Mouse (Mus musculus) ES-Bruce4 (cell line): ENCODE results near the gene Ptms. TPM values are rescaled to one million over a fixed set of nuclear protein-coding genes. Genes with fewer than 3 reads are reported as not detected.
A peak's percentile ranks its signal among the peaks of the same experiment; 100 is the strongest.

Source experiments
- H3K27ac ChIP-seq: 2 replicates; pipeline ENCODE4 v1.5.1; 2012; ENCODE audit warnings: low read length, inconsistent platforms; ENCODE audit not compliant: insufficient read depth
- H3K27me3 ChIP-seq: 2 replicates; pipeline ENCODE4 v1.6.1; 2012; ENCODE audit warnings: mild to moderate bottlenecking, low read length, inconsistent platforms; ENCODE audit not compliant: control insufficient read depth, poor library complexity, insufficient read depth, severe bottlenecking
- H3K36me3 ChIP-seq: 2 replicates; pipeline ENCODE4 v1.6.1; 2012; ENCODE audit warnings: inconsistent platforms, mild to moderate bottlenecking, low read length, moderate library complexity; ENCODE audit not compliant: control insufficient read depth, poor library complexity, insufficient read depth, severe bottlenecking
- H3K4me1 ChIP-seq: one replicate; pipeline ENCODE4 v1.8.1; 2011; ENCODE audit warnings: low read length; ENCODE audit not compliant: control insufficient read depth, insufficient read depth
- H3K4me3 ChIP-seq: 2 replicates; pipeline ENCODE4 v1.5.1; 2011; ENCODE audit warnings: low read depth, mild to moderate bottlenecking, low read length
- H3K9ac ChIP-seq: 2 replicates; pipeline ENCODE4 v1.6.1; 2012; ENCODE audit warnings: low read depth, mild to moderate bottlenecking, inconsistent platforms; ENCODE audit not compliant: poor library complexity, severe bottlenecking
- H3K9me3 ChIP-seq: replicated peaks from 2 replicates; pipeline ENCODE4 v1.6.1; 2012; ENCODE audit warnings: mild to moderate bottlenecking, low read length, inconsistent platforms; ENCODE audit not compliant: control insufficient read depth, poor library complexity, insufficient read depth, severe bottlenecking
- CTCF ChIP-seq: IDR thresholded peaks from one replicate; pipeline ENCODE4 v1.8.1; 2011; ENCODE audit warnings: low read depth, low read length
- EP300 ChIP-seq: IDR thresholded peaks from 2 replicates; pipeline ENCODE4 v1.6.1; 2011; ENCODE audit warnings: low read depth, low read length; ENCODE audit not compliant: insufficient read depth
- POLR2A ChIP-seq: IDR thresholded peaks from one replicate; pipeline ENCODE4 v1.8.1; 2011; ENCODE audit warnings: low read length; ENCODE audit not compliant: insufficient read depth
- polyA plus RNA-seq: library from polyadenylated mRNA; stranded (reverse); fragments of >200 nt; gene quantifications from 2 replicates; pipeline ENCODE4 v1.2.4, GENCODE M21; 2011; ENCODE audit warnings: low read depth; ENCODE audit not compliant: missing spikeins, insufficient read depth, insufficient read length

The Ptms gene
- polyA plus RNA-seq, 1 experiment = 383 TPM

- H3K36me3 ChIP-seq = 0 out of 2 replicates have a peak, but pooled peaks cover 3% of the 10 kb centered on the region
- H3K4me1 ChIP-seq = no peaks in the 10 kb centered on the region
- no peak overlapping the region for H3K9ac ChIP-seq
- H3K9me3 ChIP-seq = no peaks in the 10 kb centered on the region
- H3K4me3 ChIP-seq = no peak overlapping the region
- no peak overlapping the region for H3K27ac ChIP-seq
- no peaks in the 10 kb centered on the region for H3K27me3 ChIP-seq
- no peak for TF ChIP-seq POLR2A
- no peak for TF ChIP-seq CTCF
- no peak for TF ChIP-seq EP300
Observed at GRCm38 (mm10) chr6:124941679-124942078, 21.8 kb upstream of the Ptms start.

GRCm38 (mm10) chr6:124938554-124938953 is 18.7 kb upstream of the Ptms start:
- Histone ChIP-seq H3K27me3 (no peaks in the 10 kb centered on the region), H3K4me3 (no peak overlapping the region), H3K9ac (no peak overlapping the region), H3K4me1 (no peaks in the 10 kb centered on the region), H3K9me3 (no peaks in the 10 kb centered on the region), H3K27ac (peak overlapping the region; percentile 63), H3K36me3 (peaks cover 29% of the 10 kb centered on the region)
- TF ChIP-seq POLR2A = no peak
- no peak for TF ChIP-seq CTCF
- TF ChIP-seq EP300 = no peak

GRCm38 (mm10) chr6:124937493-124937892 is 17.6 kb upstream of the Ptms start:
- Histone ChIP-seq H3K27ac (peak overlapping the region; percentile 63), H3K9ac (no peak overlapping the region), H3K9me3 (no peaks in the 10 kb centered on the region), H3K4me1 (no peaks in the 10 kb centered on the region), H3K27me3 (no peaks in the 10 kb centered on the region), H3K36me3 (peaks cover 31% of the 10 kb centered on the region), H3K4me3 (no peak overlapping the region)
- no peak for TF ChIP-seq EP300
- no peak for TF ChIP-seq POLR2A
- no peak for TF ChIP-seq CTCF

GRCm38 (mm10) chr6:124936681-124937080 is 16.8 kb upstream of the Ptms start:
- Histone ChIP-seq H3K9ac (no peak overlapping the region), H3K27me3 (no peaks in the 10 kb centered on the region), H3K4me3 (no peak overlapping the region), H3K9me3 (no peaks in the 10 kb centered on the region), H3K27ac (no peak overlapping the region), H3K36me3 (peaks cover 31% of the 10 kb centered on the region), H3K4me1 (no peaks in the 10 kb centered on the region)
- no peak for TF ChIP-seq POLR2A
- no peak for TF ChIP-seq EP300
- no peak for TF ChIP-seq CTCF

GRCm38 (mm10) chr6:124934670-124935069 is 14.8 kb upstream of the Ptms start:
- no peak overlapping the region for H3K27ac ChIP-seq
- no peaks in the 10 kb centered on the region for H3K27me3 ChIP-seq
- TF ChIP-seq CTCF = no peak
- no peak for TF ChIP-seq EP300
- no peak for TF ChIP-seq POLR2A
- peaks cover 31% of the 10 kb centered on the region for H3K36me3 ChIP-seq
- no peaks in the 10 kb centered on the region for H3K4me1 ChIP-seq
- no peaks in the 10 kb centered on the region for H3K9me3 ChIP-seq
- no peak overlapping the region for H3K4me3 ChIP-seq
- H3K9ac ChIP-seq = no peak overlapping the region

- Histone ChIP-seq H3K9me3 (no peaks in the 10 kb centered on the region), H3K9ac (no peak overlapping the region), H3K36me3 (peaks cover 31% of the 10 kb centered on the region), H3K27me3 (no peaks in the 10 kb centered on the region), H3K4me1 (no peaks in the 10 kb centered on the region), H3K4me3 (no peak overlapping the region), H3K27ac (no peak overlapping the region)
- TF ChIP-seq POLR2A (no peak), EP300 (no peak), CTCF (no peak)
Observed at GRCm38 (mm10) chr6:124933127-124933526, 13.2 kb upstream of the Ptms start.
